Mouse (Mus musculus): ENCODE measurements around the gene Surf1. TPM values are rescaled to one million over a fixed set of nuclear protein-coding genes. Genes with fewer than 3 reads are reported as not detected.

Surf1 gene
- polyA plus RNA-seq (2014; fragmentation: Nextera tagmentation; extraction: Ambion mirVana), result 40.3 and 43.2 TPM in 2 replicates

GRCm38 (mm10) chr2:26915927-26916728 is at the start of gene Surf1, which contains the start of gene Surf2:
Surf1 (minus strand) TSS chr2:26916530.
Surf2 (plus strand) TSS chr2:26916367.
- Histone ChIP-seq H3K9me3 (replicated peaks; ENCODE audit: control insufficient read depth, low read length) (no peaks in the 10 kb centered on the region), H3K4me1 (ENCODE audit: control insufficient read depth, insufficient read depth, low read length) (peaks cover 25% of the 10 kb centered on the region), H3K27ac (ENCODE audit: low read depth, low read length) (peak within 1 kb of the TSS; percentile 68), H3K36me3 (ENCODE audit: control insufficient read depth, insufficient read depth, low read length) (peaks cover 40% of the 10 kb centered on the region), H3K9ac (ENCODE audit: low read depth, low read length) (peak within 1 kb of the TSS; percentile 85), H3K4me3 (ENCODE audit: low read depth, low read length) (peak within 1 kb of the TSS; percentile 84), H3K4me2 (peak within 1 kb of the TSS; percentile 99), H3K27me3 (ENCODE audit: control insufficient read depth, insufficient read depth, low read length) (no peaks in the 10 kb centered on the region)
- WGBS (ENCODE audit: insufficient replicate concordance), result 2% methylated on average over 47 of the region's 47 CpGs
- ATAC-seq (replicated peaks; ENCODE audit: insufficient number of reproducible peaks, low FRiP score, low TSS enrichment), result peak; percentile 52

DNA sequence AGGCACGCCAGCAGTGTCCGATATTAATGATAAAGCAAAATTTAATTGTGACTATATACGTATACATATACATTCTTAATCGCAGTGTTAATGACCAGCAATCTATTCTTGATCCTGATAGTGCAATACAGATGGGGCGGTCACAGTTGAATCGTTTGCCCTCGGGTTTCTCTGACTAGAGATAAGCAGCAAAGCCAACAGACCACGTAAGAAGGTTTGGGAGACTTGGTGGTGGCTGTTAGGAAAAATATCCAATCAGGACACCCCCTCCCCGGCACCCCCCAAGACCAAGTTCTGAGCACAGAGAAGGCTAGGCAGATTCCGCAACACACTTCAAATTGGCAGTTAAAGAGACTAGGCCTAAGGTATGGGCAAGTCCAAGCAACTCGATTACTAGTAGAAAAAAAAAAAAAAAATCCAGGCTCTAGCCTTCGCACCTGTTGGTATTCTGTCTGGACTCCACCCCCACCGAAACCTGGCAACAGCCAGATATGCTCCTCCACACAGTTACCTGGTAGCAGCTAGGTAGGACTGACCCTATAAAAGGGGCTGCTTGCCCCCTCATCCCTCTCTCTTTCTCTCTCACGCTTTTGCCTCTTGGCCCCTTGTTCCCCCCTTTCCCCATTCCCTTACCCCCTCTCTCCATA is 48.5 kb upstream of the Surf1 start:
- 18% methylated on average over 14 of the region's 14 CpGs for WGBS (ENCODE audit: insufficient replicate concordance)
- ATAC-seq (replicated peaks; ENCODE audit: insufficient number of reproducible peaks, low FRiP score, low TSS enrichment), result no peak
- no peaks in the 10 kb centered on the region for H3K9me3 ChIP-seq (replicated peaks; ENCODE audit: control insufficient read depth, low read length)

DNA sequence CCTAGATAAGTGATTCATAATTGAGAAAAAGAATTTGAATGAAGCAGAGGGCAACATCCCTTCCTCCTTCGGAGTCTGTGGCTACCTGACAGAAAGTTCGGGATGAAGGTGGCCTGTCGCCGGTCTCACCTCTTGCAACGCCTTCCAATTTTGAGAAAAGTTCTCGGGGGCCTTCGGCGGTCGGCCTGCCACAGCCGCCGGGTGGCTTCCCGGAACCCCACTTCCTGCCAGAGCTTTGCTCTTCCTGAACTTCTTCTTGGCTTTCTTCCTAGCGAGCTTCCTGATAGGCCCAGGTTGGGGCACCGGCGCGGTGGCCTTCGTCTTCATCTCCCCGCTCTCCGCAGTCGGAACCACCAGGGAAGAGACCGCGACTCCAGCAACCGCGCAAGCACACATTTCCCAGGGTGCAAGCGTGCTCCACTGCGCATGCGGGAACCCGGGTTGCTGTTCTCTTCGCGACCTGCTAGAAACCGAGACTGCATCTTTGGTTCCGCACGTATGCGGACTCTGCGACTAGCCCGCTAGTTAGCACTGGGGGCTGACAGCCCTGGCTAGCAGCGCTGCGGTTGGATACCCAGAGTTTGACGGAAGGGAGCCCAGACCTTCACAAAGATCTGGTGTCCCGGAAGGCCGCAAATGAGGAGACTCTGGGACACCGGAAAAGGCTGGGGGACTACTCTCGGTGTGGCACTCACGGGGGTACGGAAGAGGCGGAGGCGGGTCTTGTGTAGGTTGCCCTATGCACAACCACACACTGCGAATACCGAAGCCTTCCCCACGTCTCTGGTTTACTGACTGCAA is 47.8 kb upstream of the Surf1 start, which contains the start of gene Rexo4:
Gene Rexo4, minus strand, starts transcription at position 464 of the 801 bp plus-strand sequence.
- Histone ChIP-seq H3K4me1 (ENCODE audit: control insufficient read depth, insufficient read depth, low read length) (peaks cover 14% of the 10 kb centered on the region), H3K9ac (ENCODE audit: low read depth, low read length) (peak within 1 kb of the TSS; percentile 90), H3K4me3 (ENCODE audit: low read depth, low read length) (peak within 1 kb of the TSS; percentile 82), H3K27me3 (ENCODE audit: control insufficient read depth, insufficient read depth, low read length) (no peaks in the 10 kb centered on the region), H3K9me3 (replicated peaks; ENCODE audit: control insufficient read depth, low read length) (no peaks in the 10 kb centered on the region), H3K4me2 (peak within 1 kb of the TSS; percentile 75), H3K27ac (ENCODE audit: low read depth, low read length) (peak within 1 kb of the TSS; percentile 99), H3K36me3 (ENCODE audit: control insufficient read depth, insufficient read depth, low read length) (peaks cover 9% of the 10 kb centered on the region; the same call in 1 of the 2 replicates)
- WGBS (ENCODE audit: insufficient replicate concordance), result under 1% methylated on average over 50 of the region's 50 CpGs
- peak; percentile 88 for ATAC-seq (replicated peaks; ENCODE audit: insufficient number of reproducible peaks, low FRiP score, low TSS enrichment)

More for the DNA sequence above, 48.5 kb upstream of the Surf1 start:
- Histone ChIP-seq H3K27me3 (ENCODE audit: control insufficient read depth, insufficient read depth, low read length) (no peaks in the 10 kb centered on the region), H3K4me1 (ENCODE audit: control insufficient read depth, insufficient read depth, low read length) (peaks cover 14% of the 10 kb centered on the region), H3K4me3 (ENCODE audit: low read depth, low read length) (peak overlapping the region; percentile 82), H3K27ac (ENCODE audit: low read depth, low read length) (peak overlapping the region; percentile 99), H3K36me3 (ENCODE audit: control insufficient read depth, insufficient read depth, low read length) (peaks cover 9% of the 10 kb centered on the region; the same call in 1 of the 2 replicates), H3K9ac (ENCODE audit: low read depth, low read length) (peak overlapping the region; percentile 90), H3K4me2 (peak overlapping the region; percentile 75)

DNA sequence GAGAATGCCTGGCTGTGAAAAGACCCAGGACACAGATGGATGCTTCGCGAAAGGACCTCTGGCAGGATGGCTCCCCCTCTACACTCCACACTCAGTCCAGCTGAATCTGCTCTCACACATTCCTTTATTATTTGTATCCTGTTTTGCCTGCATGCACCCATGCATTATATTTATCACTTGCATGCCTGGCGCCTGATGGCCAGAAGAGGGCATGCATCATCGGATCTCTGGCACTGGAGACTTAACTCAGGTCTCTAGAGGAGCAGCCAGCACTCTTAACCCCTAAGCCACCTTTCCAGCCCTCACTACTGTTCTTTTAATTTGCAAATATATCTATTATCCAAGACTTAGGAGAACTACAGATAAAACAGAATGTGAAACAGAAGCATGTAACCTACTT is 44.4 kb upstream of the Surf1 start:
- WGBS (ENCODE audit: insufficient replicate concordance), result 76% methylated on average over 4 of the region's 4 CpGs
- ATAC-seq (replicated peaks; ENCODE audit: insufficient number of reproducible peaks, low FRiP score, low TSS enrichment), result no peak
- Histone ChIP-seq H3K9ac (ENCODE audit: low read depth, low read length) (no peak overlapping the region), H3K4me2 (no peak overlapping the region), H3K27me3 (ENCODE audit: control insufficient read depth, insufficient read depth, low read length) (no peaks in the 10 kb centered on the region), H3K9me3 (replicated peaks; ENCODE audit: control insufficient read depth, low read length) (no peaks in the 10 kb centered on the region), H3K36me3 (ENCODE audit: control insufficient read depth, insufficient read depth, low read length) (peaks cover 24% of the 10 kb centered on the region), H3K4me3 (ENCODE audit: low read depth, low read length) (no peak overlapping the region), H3K4me1 (ENCODE audit: control insufficient read depth, insufficient read depth, low read length) (peaks cover 14% of the 10 kb centered on the region), H3K27ac (ENCODE audit: low read depth, low read length) (no peak overlapping the region)

DNA sequence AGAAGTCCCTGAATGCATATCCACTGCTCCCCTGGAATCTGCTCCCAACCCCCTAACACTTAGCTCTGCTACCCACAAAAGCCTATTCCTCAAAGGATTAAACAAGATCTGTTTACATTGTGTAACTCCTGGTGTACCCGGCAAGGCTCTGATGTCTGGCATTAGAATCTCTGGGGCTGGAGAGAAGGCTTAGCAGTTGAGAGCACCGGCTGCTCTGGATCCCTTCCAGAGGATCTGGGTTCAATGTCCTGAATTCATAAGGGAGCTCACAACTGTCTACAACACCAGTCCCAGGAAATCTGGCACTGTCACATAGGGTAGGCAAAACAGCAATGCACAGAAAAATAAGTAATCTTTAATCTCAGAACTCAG is 41.1 kb upstream of the Surf1 start:
- Histone ChIP-seq H3K4me1 (ENCODE audit: control insufficient read depth, insufficient read depth, low read length) (0 out of 2 replicates have a peak, but pooled peaks cover 2% of the 10 kb centered on the region), H3K9me3 (replicated peaks; ENCODE audit: control insufficient read depth, low read length) (no peaks in the 10 kb centered on the region)
- 92% methylated on average over 2 of the region's 2 CpGs for WGBS (ENCODE audit: insufficient replicate concordance)

DNA sequence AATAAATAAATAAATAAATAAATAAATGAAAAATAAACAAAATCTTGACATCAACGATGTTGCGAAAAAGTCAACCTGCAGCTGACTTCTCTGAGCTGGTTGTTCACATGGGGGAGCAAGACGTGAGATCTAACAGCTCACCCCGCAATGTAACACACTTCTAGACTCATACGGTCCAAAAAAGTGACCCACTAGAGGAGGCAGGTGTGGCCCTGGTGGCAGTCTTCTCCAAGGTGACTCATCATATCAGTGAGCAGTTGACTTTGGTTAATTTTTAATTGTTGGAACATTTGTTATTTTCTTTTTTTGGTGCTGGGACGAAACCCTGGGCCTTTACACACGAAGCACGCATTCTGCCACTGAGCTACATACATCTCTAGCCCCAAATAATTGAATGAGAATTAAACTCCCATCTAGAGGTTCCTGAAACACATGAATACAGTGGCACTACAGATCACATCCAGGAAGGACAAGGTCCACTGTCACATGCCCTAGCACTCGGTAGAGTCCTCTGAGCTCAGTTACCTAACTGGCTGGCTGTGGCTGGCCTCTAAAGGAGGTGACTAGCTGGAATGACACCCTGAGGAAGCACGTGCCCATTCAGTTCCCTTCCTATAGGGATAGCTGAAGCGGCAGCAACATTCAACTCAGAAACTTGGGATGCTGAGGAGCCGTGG is 40.6 kb upstream of the Surf1 start:
- 93% methylated on average over 12 of the region's 12 CpGs for WGBS (ENCODE audit: insufficient replicate concordance)
- Histone ChIP-seq H3K9me3 (replicated peaks; ENCODE audit: control insufficient read depth, low read length) (no peaks in the 10 kb centered on the region), H3K4me1 (ENCODE audit: control insufficient read depth, insufficient read depth, low read length) (0 out of 2 replicates have a peak, but pooled peaks cover 2% of the 10 kb centered on the region), H3K27ac (ENCODE audit: low read depth, low read length) (no peak overlapping the region), H3K36me3 (ENCODE audit: control insufficient read depth, insufficient read depth, low read length) (peaks cover 45% of the 10 kb centered on the region), H3K27me3 (ENCODE audit: control insufficient read depth, insufficient read depth, low read length) (no peaks in the 10 kb centered on the region), H3K9ac (ENCODE audit: low read depth, low read length) (no peak overlapping the region), H3K4me3 (ENCODE audit: low read depth, low read length) (no peak overlapping the region), H3K4me2 (no peak overlapping the region)
- ATAC-seq (replicated peaks; ENCODE audit: insufficient number of reproducible peaks, low FRiP score, low TSS enrichment), result no peak

More for the DNA sequence above, 41.1 kb upstream of the Surf1 start:
- Histone ChIP-seq H3K4me3 (ENCODE audit: low read depth, low read length) (no peak overlapping the region), H3K27ac (ENCODE audit: low read depth, low read length) (no peak overlapping the region), H3K4me2 (no peak overlapping the region), H3K9ac (ENCODE audit: low read depth, low read length) (no peak overlapping the region), H3K36me3 (ENCODE audit: control insufficient read depth, insufficient read depth, low read length) (peaks cover 44% of the 10 kb centered on the region), H3K27me3 (ENCODE audit: control insufficient read depth, insufficient read depth, low read length) (no peaks in the 10 kb centered on the region)
- ATAC-seq (replicated peaks; ENCODE audit: insufficient number of reproducible peaks, low FRiP score, low TSS enrichment), result no peak

DNA sequence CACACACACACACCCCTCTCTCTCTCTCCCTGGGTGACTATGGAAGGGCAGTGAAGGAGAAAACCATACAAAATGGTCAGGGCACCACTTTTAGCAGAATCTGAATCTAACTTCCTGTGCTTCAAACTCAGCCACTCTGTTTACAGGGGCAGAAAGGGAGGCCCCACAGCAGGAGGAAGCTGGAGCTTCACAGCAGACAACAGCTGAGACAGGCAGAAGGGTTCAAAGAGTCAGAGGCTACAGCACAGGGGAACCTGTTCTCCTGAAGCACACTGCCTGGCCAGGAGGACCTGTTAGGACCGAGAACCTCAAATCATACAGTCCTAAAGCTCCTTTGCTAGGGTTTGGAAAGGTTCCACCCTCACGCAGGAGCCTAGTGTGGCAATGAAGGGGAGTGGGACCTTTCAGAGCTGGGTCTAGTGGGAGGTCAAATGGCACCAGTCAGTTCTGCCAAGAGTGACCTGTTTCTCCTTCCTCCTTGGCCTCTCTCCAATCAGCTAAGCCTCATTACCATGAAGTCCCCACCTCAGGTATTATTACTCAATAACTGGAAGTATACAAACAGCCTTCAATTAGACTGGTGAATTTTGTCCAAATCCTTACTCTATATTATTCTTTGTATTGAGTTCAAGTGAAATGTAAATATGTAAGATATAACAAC is 38.5 kb upstream of the Surf1 start:
- H3K36me3 ChIP-seq (ENCODE audit: control insufficient read depth, insufficient read depth, low read length), result peaks cover 43% of the 10 kb centered on the region
- H3K4me2 ChIP-seq, result no peak overlapping the region
- H3K4me3 ChIP-seq (ENCODE audit: low read depth, low read length), result no peak overlapping the region
- H3K9me3 ChIP-seq (replicated peaks; ENCODE audit: control insufficient read depth, low read length), result no peaks in the 10 kb centered on the region
- no peak for ATAC-seq (replicated peaks; ENCODE audit: insufficient number of reproducible peaks, low FRiP score, low TSS enrichment)
- H3K27ac ChIP-seq (ENCODE audit: low read depth, low read length), result no peak overlapping the region
- WGBS (ENCODE audit: insufficient replicate concordance), result 89% methylated on average over 2 of the region's 2 CpGs
- no peaks in the 10 kb centered on the region for H3K27me3 ChIP-seq (ENCODE audit: control insufficient read depth, insufficient read depth, low read length)
- no peak overlapping the region for H3K9ac ChIP-seq (ENCODE audit: low read depth, low read length)
- no peaks in the 10 kb centered on the region for H3K4me1 ChIP-seq (ENCODE audit: control insufficient read depth, insufficient read depth, low read length)

Data from heart, embryonic 11.5 days (tissue).